8 mouse cellular contexts compared by ENCODE assay signal in genomic region chr3:115715900-115716515, GRCm38 (mm10). TPM values are rescaled to one million over a fixed set of nuclear protein-coding genes. Genes with fewer than 3 reads are reported as not detected.
A peak's percentile ranks its signal among the peaks of the same experiment; 100 is the strongest.
DNase-seq lines count a peak whose midpoint lies in the region; ATAC-seq lines count a peak whose summit lies in the region.

No protein-coding gene starts in this region.

- peak overlapping the region; percentile 79 for H3K4me2 ChIP-seq in kidney, embryonic 14.5 days (replicated peaks; ENCODE audit: low read depth, low read length)
- H3K4me2 ChIP-seq in hindbrain, embryonic 14.5 days (replicated peaks) = peak overlapping the region; percentile 86
- H3K4me2 ChIP-seq in midbrain, embryonic 13.5 days (replicated peaks) = peak overlapping the region; percentile 88

- no peak overlapping the region for H3K9ac ChIP-seq in kidney, embryonic 14.5 days (ENCODE audit: low read depth, low read length)
- H3K9ac ChIP-seq in hindbrain, embryonic 14.5 days = no peak overlapping the region
- no peak overlapping the region for H3K9ac ChIP-seq in midbrain, embryonic 13.5 days (replicated peaks)

- H3K9me3 ChIP-seq in kidney, embryonic 14.5 days (ENCODE audit: control insufficient read depth, low read length) = no peaks in the 10 kb centered on the region
- no peaks in the 10 kb centered on the region for H3K9me3 ChIP-seq in hindbrain, embryonic 14.5 days (ENCODE audit: control insufficient read depth, low read length)
- H3K9me3 ChIP-seq in midbrain, embryonic 13.5 days = no peaks in the 10 kb centered on the region

- ATAC-seq in kidney, embryonic 14.5 days (ENCODE audit: low FRiP score, low TSS enrichment) = no peak
- ATAC-seq in common myeloid progenitor, adult 5-6 weeks (replicated peaks; ENCODE audit: low read depth, poor library complexity, severe bottlenecking) = peak; percentile 48
- ATAC-seq in hindbrain, embryonic 14.5 days (ENCODE audit: low FRiP score) = no peak
- ATAC-seq in midbrain, embryonic 13.5 days = no peak
- ATAC-seq in cerebellum, adult (ENCODE audit: insufficient number of reproducible peaks, low FRiP score, low TSS enrichment) = no peak

- 58% methylated on average over 3 of the region's 3 CpGs for WGBS in kidney, embryonic 14.5 days
- 93% methylated on average over 3 of the region's 3 CpGs for WGBS in hindbrain, embryonic 14.5 days
- whole genome bisulfite sequencing in midbrain, embryonic 13.5 days = 94% methylated on average over 3 of the region's 3 CpGs

- no peak overlapping the region for H3K27ac ChIP-seq in kidney, embryonic 14.5 days (ENCODE audit: low read depth, low read length)
- H3K27ac ChIP-seq in hindbrain, embryonic 14.5 days = no peak overlapping the region
- 0 out of 2 replicates have a peak overlapping the region, but pooled peaks have one; percentile 52 for H3K27ac ChIP-seq in midbrain, embryonic 13.5 days

- peaks cover 8% of the 10 kb centered on the region; the same call in 1 of the 2 replicates for H3K4me1 ChIP-seq in kidney, embryonic 14.5 days (ENCODE audit: control insufficient read depth, insufficient read depth, low read length)
- H3K4me1 ChIP-seq in hindbrain, embryonic 14.5 days (replicated peaks; ENCODE audit: control insufficient read depth, insufficient read depth, low read length) = 0 out of 2 replicates have a peak, but pooled peaks cover 8% of the 10 kb centered on the region
- peaks cover 27% of the 10 kb centered on the region for H3K4me1 ChIP-seq in midbrain, embryonic 13.5 days (replicated peaks)

- no peak for DNase-seq in kidney, postnatal 10 days
- no peak for DNase-seq in hindbrain, embryonic 14.5 days (ENCODE audit: low spot score)
- DNase-seq in layer of hippocampus, adult 18-20 months (ENCODE audit: low spot score in 2 of 2) = no peak
- DNase-seq in layer of hippocampus, adult 9-11 months = no peak

- peaks cover 7% of the 10 kb centered on the region; the same call in 1 of the 2 replicates for H3K27me3 ChIP-seq in kidney, embryonic 14.5 days (ENCODE audit: control insufficient read depth, insufficient read depth, low read length)
- peaks cover 15% of the 10 kb centered on the region; the same call in 1 of the 2 replicates for H3K27me3 ChIP-seq in hindbrain, embryonic 14.5 days (ENCODE audit: control insufficient read depth, insufficient read depth, low read length)
- peaks cover 6% of the 10 kb centered on the region; the same call in 1 of the 2 replicates for H3K27me3 ChIP-seq in midbrain, embryonic 13.5 days

- no peaks in the 10 kb centered on the region for H3K36me3 ChIP-seq in kidney, embryonic 14.5 days (ENCODE audit: control insufficient read depth, insufficient read depth, low read length)
- no peaks in the 10 kb centered on the region for H3K36me3 ChIP-seq in hindbrain, embryonic 14.5 days (replicated peaks; ENCODE audit: control insufficient read depth, insufficient read depth)
- 0 out of 2 replicates have a peak, but pooled peaks cover 6% of the 10 kb centered on the region for H3K36me3 ChIP-seq in midbrain, embryonic 13.5 days

- peak overlapping the region; percentile 53; the same call in 1 of the 2 replicates for H3K4me3 ChIP-seq in kidney, embryonic 14.5 days (ENCODE audit: low read length)
- peak overlapping the region; percentile 42; the same call in 1 of the 2 replicates for H3K4me3 ChIP-seq in hindbrain, embryonic 14.5 days (replicated peaks; ENCODE audit: low read length)
- peak overlapping the region; percentile 57; the same call in 1 of the 2 replicates for H3K4me3 ChIP-seq in midbrain, embryonic 13.5 days (replicated peaks)

RNA-seq across cellular contexts. Expression of gene S1pr1, which starts 1.1 kb away (rescaled TPM):
- 10.4 and 11.1 TPM in 2 replicates for polyA plus RNA-seq in kidney, embryonic 14.5 days (2014; fragmentation: Nextera tagmentation; extraction: Ambion mirVana)
- 3.5 and 8.3 TPM in 2 replicates for total RNA-seq in common myeloid progenitor, adult 5-6 weeks (2017)
- polyA plus RNA-seq in hindbrain, embryonic 14.5 days (2014; fragmentation: Nextera tagmentation; extraction: Ambion mirVana) = 25.0 and 30.7 TPM in 2 replicates
- 25.0 and 30.5 TPM in 2 replicates for polyA plus RNA-seq in midbrain, embryonic 13.5 days (2015; fragmentation: Nextera tagmentation; extraction: Ambion mirVana)
- total RNA-seq in layer of hippocampus, adult 18-20 months (2021) = 100 to 1,000 TPM; 112 to 113 TPM
